Mouse (Mus musculus) erythroblast, embryonic 14.5 days (primary cell): Measurements from ENCODE around the gene Pkp2. TPM values are rescaled to one million over a fixed set of nuclear protein-coding genes. Genes with fewer than 3 reads are reported as not detected.
"Not testable (repeated sequence)": the region's sequence is repeated elsewhere in the genome, so short reads cannot be mapped to it uniquely, and the experiment has no call there.

Experiments
- H3K27me3 ChIP-seq: 2 replicates; pipeline ENCODE4 v1.6.1; 2012; ENCODE audit warnings: inconsistent platforms; ENCODE audit not compliant: control insufficient read depth
- H3K36me3 ChIP-seq: 2 replicates; pipeline ENCODE4 v1.6.1; 2012; ENCODE audit warnings: mild to moderate bottlenecking, inconsistent platforms; ENCODE audit not compliant: control insufficient read depth
- H3K4me1 ChIP-seq: 2 replicates; pipeline ENCODE4 v1.6.1; 2012; ENCODE audit warnings: inconsistent platforms; ENCODE audit not compliant: control insufficient read depth
- H3K4me3 ChIP-seq: replicated peaks from 2 replicates; pipeline ENCODE3; 2012; ENCODE audit warnings: moderate library complexity, mild to moderate bottlenecking, inconsistent platforms
- H3K9me3 ChIP-seq: 2 replicates; pipeline ENCODE4 v1.6.1; 2012; ENCODE audit warnings: low read length, inconsistent platforms, mixed read lengths; ENCODE audit not compliant: control insufficient read depth
- GATA1 ChIP-seq: IDR thresholded peaks from 2 replicates; pipeline ENCODE4 v1.6.1; 2012; ENCODE audit warnings: low read length, inconsistent platforms, mixed read lengths
- TAL1 ChIP-seq: IDR thresholded peaks from 3 replicates; pipeline ENCODE4 v1.6.1; 2012; ENCODE audit warnings: low read length, inconsistent platforms, mixed read lengths
- polyA plus RNA-seq: library from polyadenylated mRNA; stranded (reverse); fragments of >175 nt; gene quantifications from 2 replicates; pipeline ENCODE4 v1.2.3, GENCODE M21; 2012

The Pkp2 gene
- polyA plus RNA-seq, 1 experiment, result not detected

- no peaks in the 10 kb centered on the region for H3K9me3 ChIP-seq
- H3K4me3 ChIP-seq, result no peak overlapping the region
- H3K4me1 ChIP-seq, result no peaks in the 10 kb centered on the region
- no peaks in the 10 kb centered on the region; the same call in 1 of the 2 replicates for H3K36me3 ChIP-seq
- H3K27me3 ChIP-seq, result no peaks in the 10 kb centered on the region
- no peak for TF ChIP-seq GATA1
- no peak for TF ChIP-seq TAL1
Observed at GRCm38 (mm10) chr16:16222651-16223050, 9.5 kb downstream of the Pkp2 start.

GRCm38 (mm10) chr16:16224506-16224924, 11.4 kb downstream of the Pkp2 start:
- no peaks in the 10 kb centered on the region for H3K27me3 ChIP-seq
- TF ChIP-seq GATA1, result no peak
- no peak for TF ChIP-seq TAL1
- H3K9me3 ChIP-seq, result no peaks in the 10 kb centered on the region
- H3K4me3 ChIP-seq, result no peak overlapping the region
- H3K36me3 ChIP-seq, result no peaks in the 10 kb centered on the region; the same call in 1 of the 2 replicates
- H3K4me1 ChIP-seq, result no peaks in the 10 kb centered on the region

- Histone ChIP-seq H3K4me3 (no peak overlapping the region), H3K9me3 (no peaks in the 10 kb centered on the region), H3K36me3 (no peaks in the 10 kb centered on the region; the same call in 1 of the 2 replicates), H3K4me1 (no peaks in the 10 kb centered on the region), H3K27me3 (no peaks in the 10 kb centered on the region)
- TF ChIP-seq GATA1 (no peak), TAL1 (no peak)
Observed at GRCm38 (mm10) chr16:16225828-16226227, 12.7 kb downstream of the Pkp2 start.

- no peaks in the 10 kb centered on the region; the same call in 1 of the 2 replicates for H3K36me3 ChIP-seq
- TF ChIP-seq TAL1 (no peak), GATA1 (no peak)
Observed at GRCm38 (mm10) chr16:16230439-16230838, 17.3 kb downstream of the Pkp2 start.

GRCm38 (mm10) chr16:16233919-16234318, 20.8 kb downstream of the Pkp2 start:
- H3K27me3 ChIP-seq, result no peaks in the 10 kb centered on the region
- no peaks in the 10 kb centered on the region for H3K9me3 ChIP-seq
- TF ChIP-seq TAL1 (no peak), GATA1 (no peak)
- H3K36me3 ChIP-seq, result no peaks in the 10 kb centered on the region; the same call in 1 of the 2 replicates
- H3K4me3 ChIP-seq, result no peak overlapping the region
- H3K4me1 ChIP-seq, result no peaks in the 10 kb centered on the region

More at GRCm38 (mm10) chr16:16230439-16230838, 17.3 kb downstream of the Pkp2 start:
- no peaks in the 10 kb centered on the region for H3K9me3 ChIP-seq
- no peaks in the 10 kb centered on the region for H3K4me1 ChIP-seq
- no peaks in the 10 kb centered on the region for H3K27me3 ChIP-seq
- H3K4me3 ChIP-seq, result no peak overlapping the region

GRCm38 (mm10) chr16:16236681-16237080, 23.6 kb downstream of the Pkp2 start:
- H3K4me1 ChIP-seq, H3K4me3 ChIP-seq, H3K27me3 ChIP-seq, H3K36me3 ChIP-seq, H3K9me3 ChIP-seq: not testable (repeated sequence)

GRCm38 (mm10) chr16:16238356-16238755, 25.2 kb downstream of the Pkp2 start:
- Histone ChIP-seq H3K9me3 (no peaks in the 10 kb centered on the region), H3K4me3 (no peak overlapping the region), H3K36me3 (no peaks in the 10 kb centered on the region; the same call in 1 of the 2 replicates), H3K4me1 (no peaks in the 10 kb centered on the region), H3K27me3 (no peaks in the 10 kb centered on the region)
- TF ChIP-seq GATA1 (no peak), TAL1 (no peak)

- Histone ChIP-seq H3K27me3 (no peaks in the 10 kb centered on the region), H3K9me3 (no peaks in the 10 kb centered on the region), H3K36me3 (no peaks in the 10 kb centered on the region; the same call in 1 of the 2 replicates), H3K4me1 (no peaks in the 10 kb centered on the region), H3K4me3 (no peak overlapping the region)
- TF ChIP-seq GATA1, result no peak
- no peak for TF ChIP-seq TAL1
Observed at GRCm38 (mm10) chr16:16244711-16245110, 31.6 kb downstream of the Pkp2 start.

- H3K36me3 ChIP-seq, result no peaks in the 10 kb centered on the region; the same call in 1 of the 2 replicates
- H3K4me1 ChIP-seq, result peaks cover 1% of the 10 kb centered on the region; the same call in 1 of the 2 replicates
- no peak overlapping the region for H3K4me3 ChIP-seq
- H3K9me3 ChIP-seq, result no peaks in the 10 kb centered on the region
- no peaks in the 10 kb centered on the region for H3K27me3 ChIP-seq
- TF ChIP-seq TAL1, result no peak
- no peak for TF ChIP-seq GATA1
Observed at GRCm38 (mm10) chr16:16250470-16250869, 37.4 kb downstream of the Pkp2 start.
